Mouse (Mus musculus) urinary bladder, postnatal 25 days (tissue): ENCODE results near the gene Coro2a.

ENCODE experiments used
- DNase-seq: peaks from one replicate; pipeline ENCODE4 v3.0.0; 2022; ENCODE audit warnings: low spot score

The Coro2a gene

DNA sequence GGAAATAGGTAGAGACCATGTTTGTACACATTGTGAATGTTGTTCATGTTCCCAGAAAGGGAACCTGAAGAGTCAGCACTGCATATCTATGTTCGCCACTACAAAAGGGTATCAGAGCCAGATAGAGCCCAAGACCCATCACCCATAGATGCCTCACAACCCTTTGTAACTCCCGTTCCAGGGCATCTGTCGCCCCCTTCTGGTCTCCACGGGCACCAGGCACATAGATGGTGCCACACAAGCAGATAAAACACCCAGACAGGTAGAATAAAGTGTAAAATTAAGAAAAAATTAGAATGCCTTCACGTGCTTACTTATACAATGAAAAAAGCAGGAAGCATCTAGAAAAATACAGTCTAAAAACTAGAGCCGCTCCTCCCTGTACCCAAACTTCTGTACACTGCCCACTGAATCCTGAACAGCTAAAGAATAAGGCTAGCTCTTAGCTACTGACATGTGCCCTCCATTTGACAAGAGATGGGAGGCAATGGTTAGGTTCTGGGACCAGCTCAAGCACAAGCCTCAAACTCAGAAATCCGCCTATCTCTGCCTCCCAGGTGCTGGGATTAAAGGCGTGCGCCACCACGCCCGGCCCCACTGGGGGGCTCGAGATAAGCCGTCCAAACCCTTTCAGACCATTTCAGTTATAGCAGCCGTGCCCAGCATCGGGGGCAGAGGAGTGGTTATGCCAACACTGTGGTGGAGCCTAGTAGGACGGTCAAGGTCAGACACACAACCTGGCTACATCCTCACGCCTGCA lies 75.0 kb downstream of the Coro2a start:
- no peak for DNase-seq

DNA sequence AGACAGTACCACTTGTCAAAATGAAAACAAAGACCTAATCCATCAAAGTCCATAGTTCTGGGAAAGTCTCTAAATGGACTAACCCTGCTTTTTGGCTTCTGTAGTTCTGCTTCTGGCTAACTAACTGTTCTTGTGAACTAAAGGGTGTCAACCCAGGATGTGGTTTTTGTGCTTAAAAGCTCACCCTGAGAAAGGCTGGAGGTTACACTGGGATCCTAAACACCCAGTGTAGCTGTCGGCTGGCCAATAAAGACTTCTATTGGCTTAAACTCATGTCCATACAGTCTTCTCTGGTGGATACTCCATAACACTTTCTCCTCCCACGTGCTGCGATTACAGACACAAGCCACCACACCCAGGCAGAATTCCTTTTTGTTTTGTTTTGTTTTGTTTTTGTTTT lies 75.8 kb downstream of the Coro2a start:
- no peak for DNase-seq

DNA sequence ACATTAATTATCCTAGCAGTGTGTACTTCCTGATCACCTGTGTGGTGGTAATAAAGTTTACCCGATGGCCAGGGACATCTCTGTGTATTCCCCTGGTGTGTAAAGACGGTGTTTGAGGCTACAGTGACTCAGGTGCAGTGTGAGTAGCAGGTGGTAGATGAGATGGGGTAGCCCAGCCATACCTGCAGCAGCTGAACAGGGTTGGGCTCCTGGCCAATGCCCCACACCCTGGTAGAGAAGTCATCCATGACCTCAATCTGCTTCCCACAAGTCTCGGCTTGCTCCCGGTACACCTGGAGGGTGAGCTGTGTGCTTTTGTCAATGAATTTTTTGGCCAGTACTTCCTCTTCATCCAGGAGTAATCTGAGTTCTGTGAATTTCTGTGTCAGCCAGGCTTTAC lies 78.7 kb downstream of the Coro2a start:
- peak; percentile 61 for DNase-seq

DNA sequence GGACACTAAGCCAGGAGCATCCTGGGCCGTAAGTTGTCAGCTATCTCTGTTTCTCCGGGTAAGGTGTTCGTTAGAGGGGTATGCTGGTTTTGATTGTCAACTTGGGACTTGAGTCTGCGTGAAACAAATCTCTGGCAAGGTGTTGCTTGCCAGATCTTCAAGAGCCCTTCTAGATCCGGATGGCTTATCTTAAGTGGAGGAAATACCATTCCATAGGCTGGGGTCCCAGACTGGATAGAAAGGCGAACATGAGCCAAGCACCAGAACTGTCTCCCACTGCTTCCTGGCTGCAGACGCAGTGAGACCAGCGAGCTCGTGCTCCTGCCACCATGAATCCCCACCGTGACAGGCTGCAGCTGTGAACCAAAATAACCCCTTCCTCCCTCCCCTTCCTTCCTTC lies 80.5 kb downstream of the Coro2a start:
- DNase-seq, result no peak

DNA sequence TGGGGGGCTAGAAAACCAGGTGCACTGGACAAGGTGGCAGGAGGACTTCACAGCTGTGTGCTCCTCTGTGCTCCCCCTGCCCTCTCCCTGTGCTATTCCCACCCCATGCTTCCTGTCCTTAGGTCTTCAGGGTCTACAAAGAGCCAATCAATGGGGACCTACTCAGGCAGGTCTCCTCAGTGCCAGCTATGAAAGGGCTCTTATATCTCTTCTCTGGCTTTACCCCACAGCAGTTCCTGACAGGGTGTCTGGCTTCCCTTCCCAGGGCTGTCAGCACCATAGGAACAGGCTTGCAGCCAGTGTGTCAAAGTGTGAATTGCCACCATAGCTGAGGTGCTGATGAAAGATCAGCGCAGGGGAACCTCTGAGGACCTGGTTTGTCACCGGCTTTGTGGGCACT lies 81.5 kb downstream of the Coro2a start:
- DNase-seq, result no peak

DNA sequence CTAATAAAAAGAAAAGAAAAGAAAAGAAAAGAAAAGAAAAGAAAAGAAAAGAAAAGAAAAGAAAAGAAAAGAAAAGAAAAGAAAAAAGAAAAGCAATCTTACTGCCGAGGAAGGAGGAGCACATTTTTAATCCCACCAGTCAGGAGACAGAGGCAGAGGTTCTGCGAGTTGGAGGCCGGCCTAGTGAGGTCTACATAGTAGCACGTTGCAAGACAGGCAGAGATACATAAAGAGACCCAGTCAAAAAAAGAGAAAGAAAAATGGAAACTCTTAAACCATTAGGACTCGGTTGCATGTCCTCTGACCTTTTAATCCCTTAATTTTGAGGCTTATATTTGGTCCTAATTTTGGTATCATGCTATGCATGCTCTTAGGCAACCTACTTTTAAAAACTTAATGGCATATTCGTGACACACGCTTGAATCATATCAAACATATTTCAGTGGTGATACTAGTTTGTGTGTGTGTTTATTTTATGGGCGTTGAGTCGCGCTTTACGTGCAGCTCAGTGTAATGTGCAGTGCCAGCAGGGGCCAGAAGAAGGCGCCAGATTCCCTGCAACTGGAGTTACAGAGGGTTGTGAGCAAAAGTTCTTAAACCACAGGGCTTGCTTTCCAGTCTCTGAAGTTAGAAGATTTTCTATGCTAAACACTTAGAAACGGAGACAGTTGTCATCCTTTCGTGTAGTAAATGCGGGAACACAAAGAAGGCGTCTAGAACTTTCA lies 94.1 kb downstream of the Coro2a start:
- peak; percentile 81 for DNase-seq

DNA sequence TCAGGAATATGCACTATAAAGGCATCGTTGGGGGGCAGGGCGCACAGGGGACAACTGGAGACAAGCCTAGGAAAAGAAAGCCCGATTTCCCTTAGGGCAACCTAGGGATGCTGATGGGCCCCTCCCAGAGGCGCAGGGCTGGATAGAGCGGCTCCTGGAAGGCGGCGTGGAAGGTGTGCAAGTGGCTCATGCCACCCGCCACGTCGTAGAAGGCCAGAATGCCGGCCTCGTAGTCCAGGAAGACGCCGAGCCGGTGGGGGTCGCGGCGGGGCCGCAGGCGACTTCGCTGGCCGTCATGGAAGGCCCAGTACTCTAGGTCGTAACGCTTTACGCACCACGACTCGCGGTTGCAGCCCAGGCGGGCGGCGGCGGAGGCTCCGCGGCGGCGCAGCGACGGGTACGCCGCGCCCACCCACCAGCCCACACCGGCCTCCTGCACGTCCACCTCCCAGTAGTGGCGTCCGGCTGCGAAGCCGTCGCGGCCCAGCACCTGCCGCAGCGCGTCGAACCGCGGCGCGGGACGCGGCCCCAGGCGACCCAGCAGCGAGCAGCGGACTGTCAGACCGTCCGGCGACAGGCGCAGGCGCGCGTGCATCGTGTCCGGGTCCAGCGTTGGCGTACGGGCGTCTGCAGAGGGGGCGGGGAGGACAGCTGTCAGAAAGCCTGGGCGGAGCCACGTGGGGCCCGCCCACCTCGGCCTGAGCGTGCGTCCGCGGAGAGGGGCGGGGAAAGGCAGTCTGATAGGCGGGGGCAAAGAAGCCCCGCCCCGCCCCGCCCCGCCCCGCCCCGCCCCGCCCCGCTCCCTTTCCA lies 95.0 kb downstream of the Coro2a start:
- peak; percentile 93 for DNase-seq

DNA sequence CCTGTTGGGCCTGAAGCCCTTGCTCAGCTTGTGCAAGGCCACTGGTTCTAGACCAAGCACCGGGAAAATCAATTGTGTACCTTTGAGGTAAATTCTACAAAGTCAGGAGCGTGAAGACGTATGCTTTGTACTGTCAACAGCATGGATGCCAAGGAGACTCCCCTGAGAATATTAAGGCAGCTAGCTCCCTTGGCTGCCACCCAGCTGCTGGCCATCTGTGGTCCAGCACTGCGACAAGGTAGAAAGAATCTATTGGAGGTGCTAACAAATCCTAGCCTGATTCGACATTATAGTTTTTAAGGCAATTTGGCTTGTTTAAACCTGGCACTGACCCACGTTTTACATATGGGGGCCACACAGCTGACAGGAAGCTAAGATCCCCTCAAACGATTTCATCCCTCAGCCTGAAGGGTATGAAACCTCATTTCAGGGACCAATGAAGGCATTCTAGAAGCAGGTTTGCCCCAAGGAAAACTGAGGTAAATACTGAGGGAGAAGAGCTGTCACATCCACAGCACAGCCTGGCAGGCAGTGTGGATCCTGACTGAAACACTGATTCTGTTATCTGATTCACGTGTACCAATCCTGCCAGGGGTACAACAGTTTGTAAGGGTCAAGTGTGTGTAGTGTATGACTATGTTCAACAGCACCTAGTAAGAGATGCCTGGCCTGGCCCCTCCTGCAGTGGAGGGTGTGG lies 96.5 kb downstream of the Coro2a start:
- DNase-seq, result no peak

DNA sequence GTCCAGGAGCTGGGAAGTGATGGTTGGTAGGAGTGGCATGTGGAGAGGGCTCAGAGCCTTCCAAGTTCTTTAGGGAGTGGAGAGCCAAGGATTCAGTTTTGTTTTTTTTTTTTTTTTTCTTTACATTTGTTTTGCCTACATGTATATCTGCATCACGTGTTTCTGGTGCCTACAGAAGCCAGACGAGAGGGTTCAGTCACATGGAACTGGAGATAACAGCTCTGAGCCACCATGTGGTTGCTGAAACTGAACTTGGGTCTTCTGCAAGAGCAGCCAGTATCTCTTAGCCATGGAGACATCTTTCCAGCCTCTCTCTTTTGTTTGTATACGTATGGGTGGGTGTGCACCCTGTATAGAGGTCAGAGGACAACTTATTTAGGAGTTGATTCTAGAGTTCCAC lies 98.1 kb downstream of the Coro2a start:
- DNase-seq, result no peak

DNA sequence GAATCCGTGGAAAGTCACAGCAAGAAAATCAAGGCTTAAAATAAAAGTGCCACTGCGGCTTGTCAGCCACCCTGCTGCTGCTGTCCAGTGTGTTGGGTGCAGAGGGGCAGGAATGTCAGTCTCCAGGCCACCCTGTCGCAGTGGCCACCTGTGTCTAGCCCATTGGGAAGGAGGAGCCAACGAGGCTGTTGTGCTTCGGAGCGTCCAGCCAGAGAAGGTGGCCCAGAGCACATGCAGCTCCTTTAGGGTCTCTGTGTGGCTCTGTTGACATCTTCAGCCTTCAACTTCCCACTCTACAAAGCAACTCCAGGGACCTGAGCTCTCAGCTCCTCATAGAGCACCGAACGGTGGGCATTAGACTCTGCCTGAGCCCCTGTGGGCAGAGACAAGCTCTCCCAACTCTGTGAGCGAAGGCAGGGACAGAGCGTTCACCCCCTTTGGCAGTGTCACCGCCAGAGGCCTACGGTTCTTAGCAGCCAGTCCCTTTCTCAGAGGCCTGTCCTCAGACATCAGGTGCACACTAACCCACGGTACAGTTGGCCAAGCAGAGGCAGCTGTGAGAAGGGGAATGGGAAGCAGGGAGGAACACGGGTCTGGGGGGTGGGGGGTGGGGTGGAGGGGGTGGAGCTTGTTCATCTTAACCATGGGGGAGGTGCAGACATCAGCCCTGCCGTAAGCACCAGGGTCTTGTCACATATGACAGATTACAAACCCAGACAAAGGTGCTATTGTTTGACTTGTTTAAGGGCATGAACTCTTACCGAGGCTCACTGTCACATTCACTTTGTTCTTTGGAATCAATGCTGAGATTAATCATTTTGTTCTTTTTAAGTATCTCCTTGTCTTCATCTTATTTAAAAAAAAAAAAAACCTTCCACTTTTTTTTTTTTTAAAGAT lies 99.1 kb downstream of the Coro2a start:
- no peak for DNase-seq

DNA sequence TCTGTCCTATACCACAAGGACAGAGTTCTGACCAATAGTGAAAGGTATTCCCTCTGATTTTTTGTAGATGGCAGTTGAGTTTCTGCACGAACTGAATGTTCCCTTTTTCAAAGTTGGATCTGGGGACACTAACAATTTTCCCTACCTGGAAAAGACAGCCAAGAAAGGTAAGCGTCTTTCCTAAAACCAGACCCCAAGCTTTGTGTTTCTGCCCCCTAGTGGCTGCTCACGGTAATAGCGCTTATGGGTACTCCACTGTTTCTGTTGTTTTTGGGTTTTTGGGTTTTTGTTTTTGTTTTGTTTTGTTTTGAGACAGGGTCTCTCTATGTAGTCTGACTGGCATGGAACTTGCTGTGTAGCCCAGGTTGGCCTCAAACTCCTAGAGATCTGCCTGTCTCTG lies 103.0 kb downstream of the Coro2a start:
- no peak for DNase-seq

DNA sequence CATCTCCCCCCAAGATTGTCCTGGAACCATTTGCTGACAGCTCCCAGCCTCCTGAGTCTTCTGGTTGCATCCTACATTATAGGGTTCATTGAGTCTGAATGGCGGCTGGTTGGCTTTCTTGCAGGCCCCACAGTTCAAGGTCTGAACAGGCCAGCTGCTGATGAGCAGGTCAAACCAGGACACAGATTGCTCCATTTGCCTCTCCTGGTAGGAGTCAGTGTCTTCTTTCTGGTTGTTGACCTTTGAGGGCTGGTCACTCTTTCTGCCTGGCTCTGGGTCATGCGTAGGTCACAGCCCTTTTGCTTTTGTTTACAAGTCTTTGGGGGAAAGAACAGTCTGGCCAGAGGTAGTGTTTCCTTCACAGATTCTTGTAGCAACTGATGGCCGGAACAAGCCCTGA lies 103.5 kb downstream of the Coro2a start:
- no peak for DNase-seq

DNA sequence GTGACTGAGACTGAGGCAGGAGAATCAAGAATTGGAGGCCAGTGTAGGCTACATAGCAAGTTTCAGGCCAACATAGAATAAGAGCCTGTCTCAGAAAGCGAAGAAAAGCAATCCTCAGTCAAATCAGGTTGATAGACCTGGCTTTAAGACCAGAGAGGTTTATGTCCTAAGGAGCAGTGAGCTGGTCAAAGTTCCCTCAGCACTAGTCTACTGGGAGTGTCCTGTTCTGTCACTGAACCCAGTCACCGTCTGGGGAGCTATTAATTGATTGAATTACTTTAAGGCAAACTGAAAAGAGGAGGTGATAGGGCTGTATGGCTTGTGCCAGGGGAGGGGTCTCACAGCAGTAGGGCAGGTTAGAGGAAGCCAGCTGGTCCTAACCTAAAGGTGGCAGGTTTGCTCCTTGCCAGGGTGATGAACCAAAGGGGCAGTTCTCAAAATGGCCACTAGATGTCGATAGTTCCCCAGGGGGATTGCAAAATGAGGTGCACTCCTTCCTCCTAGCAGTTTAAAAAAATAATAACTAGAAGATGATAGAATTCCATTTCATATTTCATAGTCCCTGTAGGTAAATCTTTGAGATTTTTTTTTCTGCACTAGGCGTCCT lies 104.6 kb downstream of the Coro2a start:
- peak; percentile 70 for DNase-seq

DNA sequence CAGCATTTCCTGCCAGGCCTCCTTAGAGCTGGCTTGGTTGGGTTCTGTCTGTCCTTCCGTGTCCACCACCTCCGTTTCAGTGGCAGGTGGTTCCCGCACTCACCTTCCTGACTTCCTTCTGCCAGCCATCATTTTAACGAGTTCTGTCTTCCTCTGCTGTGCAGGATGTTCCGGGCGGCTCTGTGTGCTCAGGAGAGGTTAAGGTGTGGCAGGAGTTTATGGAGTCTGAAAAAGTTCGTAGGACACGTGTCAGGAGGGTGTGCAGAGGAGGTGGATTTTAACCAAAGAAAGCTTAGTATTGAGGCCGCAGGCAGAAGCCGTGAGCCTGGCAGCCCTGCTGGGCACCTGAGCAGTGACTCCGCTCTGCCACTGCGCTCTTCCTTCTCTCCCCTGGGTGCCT lies 106.5 kb downstream of the Coro2a start:
- DNase-seq, result no peak

DNA sequence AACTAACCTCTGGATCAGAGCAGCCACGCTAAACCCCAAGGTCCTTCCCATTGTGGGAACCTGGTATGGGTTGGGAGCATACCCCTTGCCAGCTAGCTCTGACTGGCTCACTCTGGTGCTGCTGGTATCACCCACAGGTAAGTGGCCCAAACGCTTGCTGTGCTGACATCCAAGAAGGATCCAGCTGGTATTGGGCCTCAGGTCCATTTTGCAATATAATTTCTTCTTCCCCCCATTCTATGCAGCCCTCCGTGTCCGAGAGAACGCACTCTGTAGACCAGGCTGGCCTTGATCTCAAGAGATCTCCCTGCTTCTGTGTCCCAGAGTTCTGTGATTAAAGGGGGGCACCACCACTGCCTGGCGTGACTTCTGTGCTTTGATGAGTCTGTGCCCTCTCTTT lies 108.9 kb downstream of the Coro2a start:
- DNase-seq, result no peak

DNA sequence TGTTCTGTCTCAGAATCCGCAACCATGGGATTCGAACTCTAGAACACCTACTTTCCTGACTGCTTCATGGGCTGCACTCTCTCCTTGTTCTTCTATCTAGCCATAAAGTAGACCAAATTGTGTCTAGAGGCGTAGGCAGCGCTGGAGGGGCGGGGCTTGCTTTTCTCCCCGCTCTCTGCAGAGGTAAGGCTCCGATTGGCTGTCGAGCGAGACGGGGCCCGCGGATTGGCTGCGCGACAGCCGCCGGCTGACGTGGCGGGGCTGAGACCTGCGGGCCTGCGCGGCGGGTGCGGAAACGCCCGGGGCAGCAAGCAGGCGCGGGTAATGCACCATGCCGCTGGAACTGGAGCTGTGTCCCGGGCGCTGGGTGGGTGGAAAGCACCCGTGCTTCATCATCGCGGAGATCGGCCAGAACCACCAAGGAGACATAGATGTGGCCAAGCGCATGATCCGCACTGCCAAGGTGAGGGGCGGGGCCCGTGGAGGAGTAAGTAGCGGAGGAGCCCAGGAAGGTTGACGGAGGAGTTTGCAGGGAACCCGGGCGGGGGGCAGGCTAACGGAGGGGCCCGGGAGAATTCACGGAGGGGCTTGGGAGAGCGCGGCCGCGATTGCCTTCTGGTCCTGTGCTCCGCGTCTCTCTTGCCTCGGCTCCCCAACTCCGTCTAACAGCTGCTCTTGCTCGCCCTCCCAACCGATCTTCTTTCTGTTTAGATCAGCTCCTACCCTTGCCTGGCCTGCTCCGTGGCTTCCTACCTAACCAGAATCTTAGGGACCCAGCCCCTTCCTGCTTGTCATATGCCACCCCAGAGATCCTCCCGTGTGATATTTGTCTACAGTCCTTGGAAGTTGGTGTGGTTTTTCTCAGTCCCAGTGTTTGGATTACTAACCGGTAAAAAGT lies 112.7 kb downstream of the Coro2a start, which contains the start of gene Nans:
Gene Nans (plus strand): TSS at position 221 of the 898 bp plus-strand sequence.
- DNase-seq, result peak; percentile 91

DNA sequence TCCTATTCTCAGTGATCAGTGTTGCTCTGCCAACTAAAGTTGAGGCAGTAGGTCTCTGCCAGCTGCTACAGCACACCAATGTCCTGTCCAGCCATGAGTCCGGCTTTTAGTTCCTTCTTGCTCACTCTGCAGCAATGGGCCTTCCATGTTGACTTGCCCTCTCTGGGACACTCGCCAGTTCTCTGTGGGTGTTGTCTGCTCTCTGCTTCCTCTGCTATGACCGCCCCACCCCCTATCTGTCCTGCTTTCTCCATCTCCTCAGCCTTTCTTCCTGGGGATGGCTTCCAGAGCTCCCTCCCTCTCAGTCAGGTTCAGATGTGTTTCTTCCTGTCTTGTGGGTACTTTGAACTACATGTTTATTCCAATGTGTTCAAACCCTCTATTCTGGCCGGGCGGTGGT lies 114.7 kb downstream of the Coro2a start:
- DNase-seq, result peak; percentile 36
